Mouse (Mus musculus) testis, adult 2 months (tissue): ENCODE results near the gene Snap47.

ENCODE experiments used
- CTCF ChIP-seq: fragments of 200-500 bp; IDR thresholded peaks from 2 replicates; pipeline ENCODE4 v1.5.1; 2012; ENCODE audit warnings: low read depth, mild to moderate bottlenecking, inconsistent platforms, low read length, moderate library complexity; ENCODE audit not compliant: control insufficient read depth, insufficient read depth, insufficient replicate concordance
- POLR2A ChIP-seq: fragments of 200-500 bp; IDR thresholded peaks from 2 replicates; pipeline ENCODE4 v1.6.1; 2012; ENCODE audit warnings: low read depth, mild to moderate bottlenecking, inconsistent platforms, low read length, moderate library complexity; ENCODE audit not compliant: control insufficient read depth

DNA sequence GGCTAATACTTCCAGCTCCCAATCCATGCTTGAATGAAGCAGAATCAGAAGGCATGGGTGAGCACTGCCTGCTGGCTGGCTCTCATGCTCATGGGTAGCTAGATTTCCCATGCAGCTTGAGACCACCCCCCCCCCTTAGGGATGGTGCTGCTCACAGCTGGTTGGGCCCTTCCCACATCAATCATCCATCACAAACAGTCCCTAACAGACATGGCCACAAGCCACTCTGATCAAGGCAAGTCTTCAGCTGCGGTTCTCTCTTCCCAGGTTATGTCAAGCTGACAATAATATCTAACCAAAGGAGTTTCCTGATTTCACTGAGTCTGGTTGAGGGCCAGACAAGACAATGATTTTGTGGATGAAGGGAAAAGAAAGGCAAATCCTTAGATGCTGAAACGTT is 50.1 kb downstream of the Snap47 start:
- TF ChIP-seq POLR2A (no peak), CTCF (no peak)
